Mouse (Mus musculus) adrenal gland, postnatal 4 days (tissue): ENCODE data around the gene Mrps34. TPM values are rescaled to one million over a fixed set of nuclear protein-coding genes. Genes with fewer than 3 reads are reported as not detected.
A peak's percentile ranks its signal among the peaks of the same experiment; 100 is the strongest.

Source experiments
- DNase-seq, 2 experiments: peaks; one replicate each; pipeline ENCODE4 v3.0.0; 2021 to 2022; ENCODE audit warnings: low spot score in 2 of 2, mixed read lengths in 2 of 2
- total RNA-seq, 2 experiments: library from RNA; stranded (reverse); gene quantifications; 2 replicates each; pipeline ENCODE4 v1.2.3; 2021

The Mrps34 gene
- total RNA-seq, 2 experiments from 2014 or later, result 135 to 137 TPM

DNA sequence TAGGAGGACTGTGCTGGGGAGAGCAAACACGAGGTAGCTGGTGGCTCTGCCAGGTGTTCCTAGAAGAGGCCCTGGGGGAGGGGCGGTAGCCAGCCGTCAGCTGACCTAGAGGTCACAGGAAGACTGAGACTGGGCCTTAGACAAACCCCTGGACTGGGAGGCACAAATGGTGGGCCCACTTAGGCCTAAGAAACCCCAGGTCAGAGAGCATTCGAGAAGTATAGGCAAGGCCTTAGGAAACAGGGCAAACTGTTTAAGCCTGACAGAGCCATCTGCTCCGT is 16.9 kb upstream of the Mrps34 start:
- DNase-seq, result no peak

DNA sequence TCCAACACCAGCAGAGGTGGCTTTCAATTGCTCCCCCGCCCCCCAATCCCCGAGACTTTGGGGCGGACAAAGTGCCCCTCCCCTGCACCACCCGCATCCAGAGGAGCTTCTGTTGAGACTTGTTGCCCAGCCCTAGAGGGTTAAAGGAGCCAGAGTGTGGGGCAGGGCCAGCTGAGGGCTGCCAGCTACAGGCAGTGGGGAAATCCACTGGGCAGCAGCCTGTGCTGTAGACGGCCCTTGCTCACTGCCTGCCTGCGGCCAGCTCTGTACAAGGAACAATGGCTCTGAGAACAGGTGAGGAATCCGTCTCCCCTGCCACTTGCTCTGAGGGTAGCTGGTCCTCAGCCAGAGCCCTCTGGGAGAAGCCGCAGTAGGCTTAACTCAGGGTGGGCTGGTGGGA is 16.4 kb upstream of the Mrps34 start:
- DNase-seq, result no peak

DNA sequence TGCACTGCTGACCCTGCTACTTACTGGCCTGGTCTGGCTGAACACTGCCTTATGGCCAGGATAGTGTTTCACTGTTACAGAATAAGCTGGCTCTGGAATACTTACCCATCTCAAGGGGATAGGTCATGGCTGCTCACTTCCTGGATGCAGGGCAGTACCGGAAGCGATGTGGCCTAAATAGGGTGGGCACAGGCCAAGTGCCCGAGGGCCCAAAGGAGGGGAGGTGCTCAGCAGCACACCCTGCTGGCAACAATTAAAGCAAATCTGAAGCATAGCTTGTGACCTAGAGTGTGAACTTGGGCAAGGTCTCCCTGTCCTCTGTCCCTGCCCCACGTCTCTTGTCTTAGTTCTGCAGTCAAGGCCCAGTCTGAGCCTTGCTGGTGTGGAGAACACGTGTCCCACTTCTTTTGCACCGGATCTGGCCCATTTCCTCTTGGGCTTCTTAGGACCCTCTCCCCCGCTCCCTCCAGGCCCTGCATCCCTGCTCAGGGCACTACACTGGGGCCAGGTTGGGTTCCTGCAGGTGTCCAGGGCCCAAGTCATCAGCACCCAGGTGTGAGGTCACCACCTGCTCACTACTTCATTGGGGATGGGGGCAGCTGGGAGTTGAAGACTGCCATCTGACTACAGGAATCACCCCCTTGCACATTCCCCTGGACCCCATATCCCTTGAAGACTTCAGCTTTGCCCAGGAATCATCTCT is 13.0 kb upstream of the Mrps34 start:
- no peak for DNase-seq

DNA sequence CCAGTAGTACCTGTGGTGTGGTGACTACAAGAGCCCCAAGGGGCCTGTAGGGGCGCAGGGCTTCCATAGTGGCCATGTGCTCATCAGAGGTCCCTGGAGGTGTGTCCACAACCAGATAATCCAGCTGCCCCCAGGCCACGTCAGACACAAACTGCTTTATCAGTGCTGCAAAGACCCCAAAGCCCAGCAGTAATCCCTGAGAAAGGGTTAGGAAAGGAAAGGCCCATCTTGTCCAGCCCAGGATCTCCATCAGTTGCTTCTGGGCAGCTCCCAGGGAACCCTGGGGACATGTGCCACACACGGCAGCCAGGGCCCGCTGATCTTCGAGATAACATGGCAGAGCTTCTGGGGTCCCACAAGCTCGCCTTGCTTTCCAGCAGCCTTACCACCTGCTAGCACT is 10.5 kb upstream of the Mrps34 start:
- no peak for DNase-seq

DNA sequence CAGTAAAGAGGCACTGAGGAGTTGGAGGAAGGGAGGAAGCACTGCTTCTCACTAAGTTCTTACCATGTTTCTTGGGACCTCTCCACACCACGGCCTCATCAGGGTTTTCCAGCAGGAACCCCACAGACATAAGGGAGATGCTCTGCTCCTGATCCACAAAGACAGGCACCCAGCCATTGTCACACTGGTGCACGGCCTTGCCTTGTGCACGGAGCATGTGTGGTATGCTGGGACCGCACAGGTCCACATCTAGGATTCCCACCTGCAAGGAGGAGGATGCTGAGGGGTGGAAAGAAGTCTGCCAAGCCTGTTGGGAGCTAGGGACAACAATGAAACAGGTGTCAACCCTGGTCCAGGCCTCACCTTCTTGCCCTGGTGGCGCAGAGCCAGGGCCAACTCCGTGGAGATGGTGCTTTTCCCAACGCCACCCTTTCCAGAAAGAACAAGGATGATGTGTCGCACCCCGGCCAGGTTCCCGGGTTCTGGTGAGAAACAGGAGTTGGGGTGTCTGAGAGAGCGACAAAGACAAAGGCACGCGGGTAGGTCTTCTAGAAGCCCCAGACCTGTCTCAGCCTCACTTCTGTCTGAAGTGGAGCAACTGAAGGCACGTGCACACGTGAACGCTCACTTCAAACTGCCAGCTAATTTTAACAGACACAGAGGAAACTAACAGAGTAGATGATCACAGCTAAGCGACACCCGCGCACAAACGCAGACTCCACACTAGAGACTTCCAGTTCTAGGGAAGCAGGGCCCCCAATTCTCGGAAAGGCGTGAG is 9.4 kb upstream of the Mrps34 start:
- DNase-seq, result no peak

DNA sequence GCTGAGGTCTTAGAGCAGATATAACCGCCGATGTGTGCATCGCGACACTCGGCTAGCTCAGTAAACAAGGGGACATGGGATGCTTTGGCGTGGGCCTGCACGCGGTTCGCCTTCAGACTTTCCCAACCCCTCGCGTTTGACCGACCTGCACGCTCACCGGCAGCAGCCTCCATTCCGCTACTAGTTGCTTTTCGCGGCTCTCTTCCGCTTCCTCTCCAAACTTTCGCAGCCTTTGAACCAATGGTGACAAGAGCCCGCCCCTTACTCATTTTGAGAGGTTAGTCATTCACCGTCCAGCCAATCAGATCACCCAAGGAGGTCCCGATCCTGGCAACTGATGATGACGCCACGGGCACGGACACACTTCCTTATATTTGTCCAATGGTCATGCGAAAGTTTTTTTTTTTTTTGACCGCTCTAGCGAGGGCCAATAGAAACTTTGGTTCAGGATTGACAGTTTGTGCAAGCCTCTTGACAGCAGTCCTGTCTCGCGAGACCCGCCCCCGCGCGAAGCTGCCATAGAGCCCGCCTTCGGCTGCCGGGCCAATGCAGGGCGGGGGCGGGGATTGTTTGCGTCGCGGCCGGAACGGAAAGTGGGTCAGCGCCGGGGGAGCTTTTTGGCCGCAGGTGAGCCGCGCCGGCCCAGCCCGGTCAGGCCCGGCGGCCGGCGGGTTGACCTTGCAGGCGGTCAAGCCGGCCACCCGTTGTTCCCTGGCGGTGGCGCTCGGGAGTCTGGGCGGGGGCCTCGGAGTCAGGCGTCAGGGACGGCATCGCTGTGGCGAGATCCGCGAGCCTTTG is 8.6 kb upstream of the Mrps34 start, which contains the start of the genes Nubp2 and Spsb3:
Gene Nubp2, minus strand, starts transcription at position 216 of the 798 bp plus-strand sequence.
Gene Spsb3, plus strand, starts transcription at position 510 of the 798 bp plus-strand sequence.
- DNase-seq, result peak; percentile 92 to 93

DNA sequence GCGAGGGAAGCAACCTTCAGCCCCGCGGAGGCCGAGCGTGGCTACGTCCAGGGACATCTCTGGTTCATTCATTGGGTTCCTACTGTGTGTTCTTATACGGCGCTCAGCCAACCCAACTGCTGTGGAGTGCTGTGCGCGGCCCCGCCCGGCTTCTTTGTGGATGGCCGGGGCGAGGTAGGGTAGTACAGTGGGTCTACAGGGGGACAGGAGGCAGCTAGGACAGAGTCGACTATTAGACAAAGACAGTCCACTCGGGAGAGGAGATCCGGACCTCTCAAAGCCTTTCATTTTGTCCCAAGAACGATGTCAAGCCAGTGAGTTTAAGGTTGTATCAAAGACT is 8.0 kb upstream of the Mrps34 start:
- DNase-seq, result no peak

DNA sequence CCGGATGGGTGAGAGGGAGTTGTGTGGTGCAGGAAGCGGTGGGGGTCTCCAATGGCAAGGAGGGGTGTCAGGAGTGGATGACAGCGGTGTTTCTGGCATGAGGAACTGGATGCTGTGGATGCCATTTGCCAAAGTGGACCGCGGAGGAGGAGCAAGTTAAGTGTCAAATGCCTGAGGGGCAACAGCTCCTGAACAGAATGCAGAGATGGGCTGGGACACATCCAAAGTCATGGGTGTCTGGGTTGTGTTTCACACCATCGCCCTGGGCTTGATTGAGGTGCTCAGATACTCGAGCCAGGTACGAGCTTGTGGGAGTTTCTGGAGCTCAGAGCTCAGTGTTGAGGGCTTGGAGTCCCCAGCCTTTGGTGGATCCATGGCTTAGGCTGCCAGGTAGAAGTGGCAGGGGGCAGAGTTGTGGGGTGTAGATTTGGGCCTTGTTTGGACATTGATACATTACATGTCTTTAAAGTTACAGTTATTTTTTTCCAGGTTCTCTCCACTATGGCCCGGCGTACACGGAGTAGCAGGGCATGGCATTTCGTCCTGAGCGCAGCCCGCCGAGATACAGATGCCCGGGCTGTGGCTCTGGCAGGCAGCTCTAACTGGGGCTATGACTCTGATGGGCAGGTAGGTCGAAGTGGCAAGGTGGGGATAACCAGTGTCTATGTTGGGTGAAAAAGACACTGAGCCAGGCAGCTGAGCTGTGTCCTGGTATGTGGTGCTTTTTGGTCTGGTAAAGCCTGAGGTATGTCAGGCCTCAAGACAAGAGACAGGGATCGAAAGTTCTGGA is 7.4 kb upstream of the Mrps34 start:
- no peak for DNase-seq

DNA sequence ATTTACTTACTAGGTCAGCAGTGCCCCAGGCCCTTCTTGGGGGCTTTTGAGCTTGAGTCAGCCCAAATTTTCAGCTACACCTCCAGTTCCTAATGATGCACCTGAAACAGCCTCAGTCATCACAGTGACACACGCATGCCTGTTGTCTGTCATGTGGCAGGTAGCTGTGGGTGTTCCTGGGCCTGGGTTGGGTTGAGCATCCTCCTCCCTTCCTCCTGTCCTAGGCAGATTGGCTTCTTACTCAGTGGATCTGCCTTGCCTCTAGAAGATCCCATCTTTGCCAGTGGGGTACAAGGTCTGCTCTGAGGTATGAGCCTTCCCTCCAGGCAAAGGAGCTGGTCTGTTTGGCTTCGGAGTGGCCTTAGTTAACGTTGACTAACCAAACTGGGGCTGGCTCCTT is 6.1 kb upstream of the Mrps34 start:
- DNase-seq, result no peak

DNA sequence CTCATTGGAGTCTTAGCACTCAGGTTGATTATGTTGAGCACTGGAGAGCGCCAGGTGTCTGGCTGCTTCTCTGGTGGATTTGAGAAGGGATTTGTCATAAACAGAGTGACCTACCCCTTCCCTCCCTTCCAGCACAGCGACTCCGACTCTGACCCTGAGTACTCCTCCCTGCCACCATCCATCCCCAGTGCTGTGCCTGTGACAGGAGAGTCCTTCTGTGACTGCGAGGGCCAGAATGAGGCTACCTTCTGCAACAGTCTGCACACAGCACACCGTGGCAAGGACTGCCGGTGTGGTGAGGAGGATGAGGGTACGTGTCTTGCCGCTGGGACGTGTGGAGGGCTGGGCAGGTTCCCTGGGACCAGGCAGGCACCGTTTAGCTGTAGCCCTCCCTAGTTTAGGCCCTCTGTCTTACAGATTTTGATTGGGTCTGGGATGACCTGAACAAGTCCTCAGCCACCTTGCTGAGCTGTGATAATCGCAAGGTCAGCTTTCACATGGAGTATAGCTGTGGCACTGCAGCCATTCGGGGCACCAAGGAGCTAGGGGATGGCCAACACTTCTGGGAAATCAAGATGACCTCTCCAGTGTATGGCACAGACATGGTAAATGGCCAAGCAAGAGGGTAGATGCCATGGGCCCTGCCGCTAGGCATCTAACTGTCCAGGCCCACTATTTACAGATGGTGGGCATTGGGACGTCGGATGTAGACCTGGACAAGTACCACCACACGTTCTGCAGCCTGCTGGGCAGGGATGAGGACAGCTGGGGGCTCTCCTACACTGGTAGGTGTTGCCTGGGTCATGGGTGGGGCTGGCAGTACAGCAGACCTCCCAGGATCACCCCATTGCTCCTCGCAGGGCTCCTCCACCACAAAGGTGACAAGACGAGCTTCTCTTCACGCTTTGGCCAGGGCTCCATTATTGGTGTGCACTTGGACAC is 4.5 kb upstream of the Mrps34 start:
- no peak for DNase-seq

DNA sequence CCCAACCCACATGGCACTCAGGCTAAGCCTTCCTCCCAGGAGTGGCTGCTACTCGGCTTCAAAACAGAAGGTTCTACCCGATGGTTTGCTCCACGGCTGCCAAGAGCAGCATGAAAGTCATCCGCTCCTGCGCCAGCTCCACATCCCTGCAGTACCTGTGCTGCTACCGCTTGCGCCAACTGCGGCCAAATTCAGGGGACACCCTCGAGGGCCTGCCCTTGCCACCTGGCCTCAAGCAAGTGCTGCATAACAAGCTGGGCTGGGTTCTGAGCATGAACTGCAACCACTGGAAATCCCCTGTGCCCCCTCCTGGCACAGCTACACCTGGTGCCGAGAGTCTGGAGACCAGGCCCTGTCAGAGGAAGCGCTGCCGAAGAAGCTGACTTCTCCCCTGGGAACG is 3.6 kb upstream of the Mrps34 start:
- DNase-seq, result no peak

DNA sequence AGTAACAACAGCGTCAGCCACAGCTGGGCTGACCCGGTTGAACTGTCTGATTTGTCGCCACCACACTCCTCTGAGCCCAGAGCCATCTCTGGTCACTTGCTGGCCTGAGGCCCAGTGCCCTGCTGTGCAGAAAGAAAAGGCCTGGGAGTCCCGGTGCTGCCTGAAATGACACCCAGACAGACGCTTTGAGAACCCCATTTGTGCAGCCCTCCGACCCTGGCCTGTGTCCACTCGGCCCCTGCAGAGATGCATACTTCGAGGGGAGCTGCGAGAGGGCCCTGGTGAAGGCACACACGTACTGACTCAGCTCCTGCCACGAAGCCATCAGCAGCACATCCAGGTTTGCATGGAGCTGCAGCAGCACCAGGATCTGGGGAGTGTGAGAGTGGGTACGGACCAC is 2.1 kb upstream of the Mrps34 start:
- DNase-seq, result no peak

DNA sequence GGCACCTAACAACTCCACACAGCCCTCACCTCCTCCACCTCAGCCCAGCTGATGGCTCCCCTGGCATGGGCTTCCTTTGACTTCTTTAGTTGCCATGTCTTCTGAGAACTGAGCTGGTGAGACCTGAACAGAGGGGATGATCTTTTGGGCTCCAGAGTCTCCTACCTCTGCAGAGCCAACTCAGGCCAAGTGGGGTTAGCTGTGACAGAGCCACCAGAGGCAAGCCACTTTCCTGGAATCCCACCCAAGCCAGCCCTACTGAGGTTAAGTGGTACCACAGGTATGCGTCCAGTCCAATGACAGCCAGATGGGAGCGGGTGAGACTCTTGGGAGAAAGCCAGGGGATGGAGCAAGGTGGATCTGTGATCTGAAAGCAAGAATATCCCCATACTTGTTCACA is 1.6 kb upstream of the Mrps34 start:
- no peak for DNase-seq

DNA sequence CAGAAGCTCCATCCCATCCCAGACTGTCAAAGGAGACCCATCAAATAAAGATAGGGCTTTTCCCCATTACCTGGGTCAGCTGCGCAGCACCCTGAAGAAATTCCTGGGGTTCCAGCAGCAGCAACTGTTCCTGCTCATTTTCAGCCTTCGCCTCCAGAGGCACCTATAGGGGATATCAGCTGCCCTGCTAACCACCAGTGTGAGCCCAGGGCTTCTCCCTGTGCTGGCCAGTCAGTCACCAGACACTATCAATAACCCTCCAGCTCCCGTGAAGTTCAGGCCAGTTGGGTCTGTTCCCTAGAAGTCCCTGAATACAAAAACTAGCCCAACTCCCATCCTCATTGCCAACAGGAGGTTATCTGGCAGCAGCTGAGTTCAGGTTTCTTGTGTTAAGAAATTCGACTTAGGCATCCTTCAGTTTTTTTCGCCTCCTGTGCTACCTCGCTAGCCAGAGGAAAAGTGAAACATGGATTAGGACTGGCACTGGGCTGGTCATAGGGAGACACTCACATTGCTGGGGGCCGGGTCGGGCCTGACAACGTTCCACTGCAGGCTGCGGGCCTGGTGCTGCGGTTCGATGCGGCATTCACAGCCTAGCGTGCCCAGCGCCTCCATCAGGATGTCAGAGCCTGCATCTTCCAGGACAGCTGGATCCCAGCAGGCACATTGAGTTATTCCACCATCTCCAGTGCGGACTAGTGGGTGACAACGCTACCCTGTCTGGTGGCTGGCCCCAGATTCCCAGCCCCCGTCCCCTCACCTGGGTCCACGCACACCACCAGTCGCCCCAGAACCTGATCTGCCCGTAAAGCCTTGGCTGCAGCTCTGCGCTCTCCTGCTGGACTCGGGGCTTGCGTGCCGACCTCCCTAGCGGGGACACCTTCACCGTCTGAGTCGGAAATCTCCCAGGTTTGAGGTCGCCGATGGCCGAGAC is 588 bp upstream of the Mrps34 start:
- no peak for DNase-seq

DNA sequence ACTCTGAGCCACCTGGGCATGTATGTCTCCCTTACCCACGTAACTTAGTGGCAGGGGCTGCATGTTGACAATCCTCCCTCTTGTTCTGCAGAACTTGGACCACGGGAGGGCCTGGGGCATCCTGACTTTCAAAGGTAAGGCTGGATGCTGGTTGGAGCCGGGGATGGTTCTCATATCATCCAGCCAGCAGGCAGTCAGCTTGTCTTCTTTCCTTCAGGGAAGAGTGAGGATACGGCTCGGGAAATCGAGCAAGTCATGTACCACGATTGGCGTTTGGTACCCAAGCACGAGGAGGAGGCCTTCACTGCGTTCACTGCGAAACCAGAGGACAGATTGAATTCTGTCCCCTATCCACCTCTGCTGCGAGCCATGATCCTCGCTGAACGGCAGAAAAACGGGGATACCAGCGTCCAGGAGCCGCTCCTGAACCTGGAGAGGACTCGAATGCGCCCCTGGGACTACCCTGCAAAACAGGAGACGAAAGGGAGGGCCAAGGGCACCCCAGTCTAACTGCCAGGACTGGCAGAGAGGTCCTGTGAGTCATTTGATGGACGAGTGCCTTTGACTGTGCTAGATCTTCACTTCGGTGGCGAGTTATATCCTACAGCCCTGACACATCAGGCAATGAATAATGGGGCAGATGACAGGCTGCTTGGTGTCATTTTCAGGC is 790 bp downstream of the Mrps34 start:
- no peak for DNase-seq

DNA sequence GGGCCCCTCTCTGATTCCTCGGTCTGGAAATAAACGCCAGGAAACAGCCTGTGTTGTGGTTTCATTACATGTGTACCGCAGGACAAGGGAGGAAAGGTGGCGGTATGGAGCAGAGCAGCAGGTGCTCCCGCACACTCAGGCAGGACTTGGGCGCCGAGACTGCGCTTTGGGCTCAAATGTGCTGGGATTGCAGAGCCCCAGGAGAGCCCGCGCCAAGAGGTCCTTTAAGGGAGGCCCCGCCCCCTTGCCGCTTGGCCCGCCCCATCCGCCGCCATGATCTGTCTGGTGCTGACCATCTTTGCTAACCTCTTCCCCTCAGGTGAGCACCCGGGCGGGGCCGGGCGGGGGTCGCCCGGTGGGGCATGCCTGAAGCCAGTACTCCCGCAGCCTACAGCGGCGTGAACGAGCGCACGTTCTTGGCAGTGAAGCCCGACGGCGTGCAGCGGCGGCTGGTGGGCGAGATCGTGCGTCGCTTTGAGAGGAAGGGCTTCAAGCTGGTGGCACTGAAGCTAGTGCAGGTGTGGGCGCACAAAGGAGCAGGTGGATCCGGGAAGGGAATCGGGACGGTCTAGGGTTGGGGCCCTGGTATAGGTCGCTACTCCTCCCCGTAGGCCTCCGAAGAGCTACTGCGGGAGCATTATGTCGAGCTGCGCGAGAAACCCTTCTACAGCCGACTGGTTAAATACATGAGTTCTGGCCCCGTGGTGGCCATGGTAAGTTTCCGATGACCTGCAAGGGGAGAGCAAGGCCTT is 1.5 kb downstream of the Mrps34 start, which contains the start of gene Nme3:
Gene Nme3, plus strand, starts transcription at position 260 of the 752 bp plus-strand sequence.
- peak; percentile 65 to 67 for DNase-seq

DNA sequence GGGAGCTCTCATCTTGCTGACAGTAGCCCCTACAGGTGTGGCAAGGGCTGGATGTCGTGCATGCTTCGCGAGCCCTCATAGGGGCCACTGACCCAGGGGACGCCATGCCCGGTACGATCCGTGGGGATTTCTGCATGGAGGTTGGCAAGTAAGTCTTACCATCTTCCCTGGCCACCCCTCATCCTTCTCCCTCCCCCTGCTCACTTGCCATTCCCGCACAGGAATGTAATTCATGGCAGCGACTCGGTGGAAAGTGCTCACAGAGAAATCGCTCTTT is 2.0 kb downstream of the Mrps34 start:
- DNase-seq, result no peak

DNA sequence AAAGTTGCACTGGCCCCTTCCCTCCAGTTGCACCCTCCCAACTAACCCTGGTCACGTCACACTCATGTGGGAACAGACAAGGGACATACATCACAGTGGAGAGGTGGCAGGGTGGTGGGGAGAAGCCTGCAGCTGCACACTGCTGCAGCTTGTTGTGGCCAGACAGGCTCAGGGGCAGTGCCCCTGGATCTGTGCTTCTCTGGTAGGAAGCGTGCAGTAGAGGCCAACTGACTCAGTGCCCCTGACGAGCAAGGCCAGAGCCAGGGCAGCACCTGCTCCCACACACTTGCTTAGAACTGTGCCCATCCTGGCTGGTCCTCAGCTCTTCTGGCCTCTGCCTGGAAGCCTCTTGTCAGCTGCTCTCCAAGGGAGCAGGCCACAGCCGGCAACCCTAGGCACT is 2.7 kb downstream of the Mrps34 start:
- no peak for DNase-seq
